Mouse (Mus musculus) olfactory bulb, adult 2 months (tissue): ENCODE results near the gene Xcl1.

Experiments used
- CTCF ChIP-seq: fragments of 200-500 bp; IDR thresholded peaks from 2 replicates; pipeline ENCODE4 v1.5.1; 2012; ENCODE audit warnings: low read depth, mild to moderate bottlenecking, low read length, moderate library complexity; ENCODE audit not compliant: insufficient read depth
- POLR2A ChIP-seq: fragments of 200-500 bp; IDR thresholded peaks from 2 replicates; pipeline ENCODE4 v1.6.1; 2012; ENCODE audit warnings: mild to moderate bottlenecking, low read depth, low read length, moderate library complexity; ENCODE audit not compliant: insufficient read depth

- no peak for TF ChIP-seq CTCF
- TF ChIP-seq POLR2A: no peak
These were observed 38.0 kb downstream of the Xcl1 start for GRCm38 (mm10) chr1:164897163-164897817.
